Mouse (Mus musculus) bone marrow, adult 2 months (tissue): ENCODE data around the gene Pan3.

ENCODE experiments used
- CTCF ChIP-seq: fragments of 200-500 bp; IDR thresholded peaks from 2 replicates; pipeline ENCODE4 v1.5.1; 2011; ENCODE audit warnings: low read length, control low read depth; ENCODE audit not compliant: control insufficient read depth, insufficient read depth
- POLR2A ChIP-seq: fragments of 200-500 bp; IDR thresholded peaks from 2 replicates; pipeline ENCODE4 v1.6.1; 2011; ENCODE audit warnings: low read depth, mild to moderate bottlenecking, control low read depth, low read length, borderline replicate concordance; ENCODE audit not compliant: control insufficient read depth

- TF ChIP-seq CTCF (no peak), POLR2A (no peak)
Observed at GRCm38 (mm10) chr5:147589814-147590213, 159.9 kb downstream of the Pan3 start.
